Mouse (Mus musculus) heart, adult 18-20 months (tissue): Measurements from ENCODE around the gene Zfp429. TPM values are rescaled to one million over a fixed set of nuclear protein-coding genes. Genes with fewer than 3 reads are reported as not detected.
A peak's percentile ranks its signal among the peaks of the same experiment; 100 is the strongest.
"Not testable (repeated sequence)": the region's sequence is repeated elsewhere in the genome, so short reads cannot be mapped to it uniquely, and the experiment has no call there.

Experiments
- DNase-seq, 2 experiments: peaks; one replicate each; pipeline ENCODE4 v3.0.0; 2021 to 2022; ENCODE audit warnings: mixed read lengths in 1 of 2
- long read RNA-seq, 2 experiments: library from polyadenylated mRNA; stranded (forward); transcript quantifications; one replicate each; pipeline ENCODE4 v2.0.0; 2021
- total RNA-seq, 2 experiments: library from RNA; stranded (reverse); gene quantifications; 2 replicates each; pipeline ENCODE4 v1.2.3; 2021

Gene Zfp429
- total RNA-seq, result 1 to 10 TPM; 1.2 to 1.6 TPM
- long read RNA-seq, experiment 1, partial matches to known transcripts, result 0 of 1 reads
- long read RNA-seq, experiment 1, other reads (novel, unspliced or antisense), result 1 of 1 reads
- long read RNA-seq, experiment 2, result 0 reads

DNA sequence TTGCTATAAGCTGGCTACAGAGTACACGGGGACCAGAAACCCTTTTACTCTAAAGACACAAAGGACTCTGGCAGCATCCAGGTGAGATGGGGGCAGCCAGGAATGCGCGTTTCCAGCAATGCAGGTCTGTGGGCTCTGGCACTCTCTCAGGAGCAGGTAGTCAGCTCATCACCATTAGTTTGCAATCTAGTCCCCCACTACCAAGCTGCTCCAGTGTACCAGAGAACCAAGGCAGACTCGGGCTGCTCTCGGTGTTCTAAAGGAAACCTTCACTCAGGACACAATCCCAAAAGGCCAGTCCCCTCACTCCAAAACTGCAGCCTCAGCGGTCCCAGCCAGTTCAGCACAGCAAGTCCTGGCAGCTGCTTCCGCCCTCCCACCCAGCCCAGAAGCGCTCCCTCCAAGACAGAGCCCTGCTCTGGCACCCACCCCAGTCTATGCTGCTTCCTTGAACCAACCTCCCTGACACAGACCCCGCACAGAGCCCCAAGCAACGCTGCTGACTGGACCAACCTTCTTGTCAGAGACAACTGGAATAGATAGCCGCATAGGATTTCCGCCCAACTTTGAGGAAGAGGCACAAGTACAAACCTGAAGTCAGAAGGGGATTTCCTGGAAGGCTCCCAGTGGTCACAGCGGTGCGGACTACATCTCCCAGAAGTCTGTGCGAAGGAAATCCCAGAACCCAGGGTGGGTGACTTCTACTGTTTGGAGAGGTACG, at the start of gene Zfp429:
TSS of gene Zfp429 (minus strand) at position 637 of the 721 bp plus-strand sequence.
- DNase-seq, result peak; percentile 88

GRCm38 (mm10) chr13:67437095-67437494, 37.5 kb upstream of the Zfp429 start:
- DNase-seq, result not testable (repeated sequence)

GRCm38 (mm10) chr13:67428116-67428515, 28.5 kb upstream of the Zfp429 start:
- no peak for DNase-seq

- DNase-seq, result not testable (repeated sequence)
These were observed 26.1 kb upstream of the Zfp429 start for GRCm38 (mm10) chr13:67425699-67426098.

DNA sequence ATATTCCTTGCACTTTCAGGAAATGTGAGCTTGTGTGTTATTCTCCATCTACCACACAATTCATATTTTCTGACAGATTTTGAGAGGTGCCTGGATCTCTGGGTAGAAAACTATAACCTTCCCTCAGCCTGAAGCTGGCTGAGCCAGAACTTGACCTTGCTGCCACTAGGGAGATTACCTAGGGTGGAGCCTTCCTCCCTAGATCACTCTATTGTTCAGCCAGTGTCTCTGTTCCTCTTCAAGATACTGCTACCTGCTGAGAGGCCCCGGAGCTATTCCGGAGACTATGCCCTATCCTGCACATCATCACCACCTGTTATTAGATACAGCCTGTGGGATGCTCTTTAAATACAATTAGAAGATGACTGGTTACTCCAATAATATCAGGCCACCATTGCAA, 22.9 kb upstream of the Zfp429 start:
- DNase-seq, result not testable (repeated sequence)

- peak; percentile 28 to 48 for DNase-seq
These were observed 21.7 kb upstream of the Zfp429 start, which contains the start of gene Zfp459 for GRCm38 (mm10) chr13:67421207-67421857. Gene Zfp459, minus strand, starts transcription at chr13:67421418.

DNA sequence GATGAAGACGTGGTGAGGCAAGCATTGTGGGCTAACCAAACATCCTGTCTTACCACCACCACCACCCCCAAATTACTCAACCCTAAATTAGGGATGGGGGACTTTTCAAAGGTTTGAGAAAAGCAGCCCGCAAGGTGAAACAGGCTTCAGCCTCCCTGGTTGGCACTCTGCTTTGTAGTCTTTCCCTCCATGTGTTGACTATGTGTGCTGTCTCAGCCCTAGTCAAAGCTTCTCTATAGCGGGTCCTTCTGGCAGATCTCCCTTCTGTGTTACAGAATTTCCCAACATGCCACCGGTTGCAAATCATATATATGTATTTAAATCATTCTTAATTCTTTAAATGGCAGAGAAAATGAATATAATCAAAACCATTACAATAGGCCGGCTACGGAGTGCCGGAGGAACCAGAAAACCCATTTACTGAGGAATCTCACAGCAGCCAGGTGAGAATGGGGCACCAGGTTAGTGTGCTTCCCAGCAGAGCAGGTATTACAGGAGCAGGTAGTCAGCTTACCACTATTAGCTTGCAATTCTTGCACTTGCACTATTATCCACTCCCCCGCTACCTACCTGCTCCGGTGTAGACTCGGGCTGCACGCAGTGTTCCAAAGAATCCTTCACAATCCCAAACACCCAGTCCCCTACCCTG, 21.1 kb upstream of the Zfp429 start:
- no peak for DNase-seq

- DNase-seq, result no peak
These were observed 17.2 kb upstream of the Zfp429 start for GRCm38 (mm10) chr13:67416811-67417210.

DNA sequence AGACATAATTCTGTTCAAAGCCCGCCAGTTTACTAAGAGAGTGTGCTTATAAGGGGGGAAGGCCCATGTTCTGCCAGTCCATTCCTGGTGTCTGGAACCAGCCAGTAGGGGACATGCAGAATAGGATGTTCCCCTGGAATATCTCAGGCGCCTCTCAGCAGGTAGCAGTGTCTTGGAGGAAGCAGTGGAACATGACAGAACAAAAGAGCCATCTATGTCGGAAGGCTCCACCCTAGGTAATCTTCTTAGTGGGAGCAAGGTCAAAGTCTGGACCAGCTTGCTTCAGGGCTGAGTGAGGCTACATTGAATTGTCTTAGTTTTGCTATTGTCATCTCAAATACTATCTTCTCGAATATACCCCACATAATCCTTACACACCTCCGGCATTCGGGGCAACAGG, 16.1 kb upstream of the Zfp429 start:
- DNase-seq, result no peak

DNA sequence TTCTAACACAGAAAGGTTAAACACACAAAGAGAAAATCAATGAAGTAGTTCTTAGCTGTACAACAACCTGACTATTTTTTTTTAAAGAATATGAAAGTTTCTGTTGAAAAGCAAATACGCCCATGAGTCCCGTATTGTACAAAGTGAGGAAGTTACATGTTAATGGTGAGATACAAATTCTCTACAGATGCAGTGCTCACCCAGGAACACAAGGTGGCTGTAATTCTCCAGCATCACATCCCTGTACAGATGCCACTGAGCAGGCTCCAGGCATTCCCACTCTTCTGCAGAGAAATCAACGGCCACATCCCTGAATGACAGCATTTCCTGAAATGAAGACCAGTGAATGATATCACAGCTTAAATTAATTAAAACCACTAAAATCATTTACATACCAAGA, 14.0 kb upstream of the Zfp429 start:
- DNase-seq, result not testable (repeated sequence)

- not testable (repeated sequence) for DNase-seq
These were observed 23.4 kb downstream of the Zfp429 start for GRCm38 (mm10) chr13:67376255-67376654.

GRCm38 (mm10) chr13:67375050-67375911, 24.3 kb downstream of the Zfp429 start, which contains the start of the genes Gm28041 and Zfp456:
Gene Gm28041, minus strand, starts transcription at chr13:67375733.
Gene Zfp456, minus strand, starts transcription at chr13:67375810.
- peak; percentile 87 to 88 for DNase-seq

DNA sequence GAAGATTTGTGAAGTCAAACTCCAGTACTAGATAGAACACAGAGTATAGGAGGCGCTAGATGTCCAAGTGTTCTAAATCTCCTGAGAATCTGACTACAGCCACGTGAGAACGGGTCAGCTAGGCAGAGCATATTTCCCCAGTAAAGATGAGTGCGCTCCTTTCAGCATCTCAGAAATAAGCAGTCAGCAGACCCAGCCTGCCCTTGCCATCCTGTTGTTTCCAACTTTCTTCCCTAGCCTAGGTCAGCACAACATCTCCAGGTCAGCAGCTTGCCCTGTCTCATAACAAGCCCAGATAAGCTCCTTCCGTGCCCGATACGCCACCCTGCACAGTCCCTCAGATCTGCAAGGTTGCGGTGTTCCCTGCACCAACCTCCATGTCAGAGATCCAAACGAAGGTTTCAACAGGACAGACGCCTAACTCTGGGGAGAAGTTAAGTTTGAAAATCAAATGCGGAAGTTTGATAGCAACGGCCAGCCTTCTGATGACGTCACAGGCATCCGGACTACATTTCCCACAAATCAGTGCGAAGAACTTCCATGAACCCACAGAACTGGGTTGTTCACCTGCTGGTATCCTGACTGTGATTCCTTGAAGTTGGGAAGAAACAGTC, 39.4 kb downstream of the Zfp429 start, which contains the start of the genes Gm28044 and Zfp953:
TSS of gene Gm28044 (minus strand) at position 406 of the 614 bp plus-strand sequence.
TSS of gene Zfp953 (minus strand) at position 475 of the 614 bp plus-strand sequence.
- DNase-seq, result peak; percentile 94 to 98

DNA sequence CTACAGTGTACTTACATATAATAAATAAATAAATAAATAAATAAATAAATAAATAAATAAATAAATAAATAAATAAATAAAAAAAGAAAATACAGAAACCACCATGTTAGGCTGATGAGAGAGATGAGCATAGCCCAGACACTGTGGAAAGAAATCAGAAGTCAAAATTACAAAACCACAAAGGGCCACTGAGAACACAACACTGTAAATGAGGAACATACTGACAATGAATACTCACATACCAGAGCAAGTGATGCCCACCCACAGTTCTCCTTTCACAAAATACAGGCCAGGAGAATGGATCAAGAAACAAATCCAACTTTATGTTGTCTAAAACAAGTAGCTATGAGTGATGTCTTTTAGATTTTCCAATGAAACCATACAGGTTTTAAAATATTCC, 47.8 kb downstream of the Zfp429 start:
- no peak for DNase-seq

DNA sequence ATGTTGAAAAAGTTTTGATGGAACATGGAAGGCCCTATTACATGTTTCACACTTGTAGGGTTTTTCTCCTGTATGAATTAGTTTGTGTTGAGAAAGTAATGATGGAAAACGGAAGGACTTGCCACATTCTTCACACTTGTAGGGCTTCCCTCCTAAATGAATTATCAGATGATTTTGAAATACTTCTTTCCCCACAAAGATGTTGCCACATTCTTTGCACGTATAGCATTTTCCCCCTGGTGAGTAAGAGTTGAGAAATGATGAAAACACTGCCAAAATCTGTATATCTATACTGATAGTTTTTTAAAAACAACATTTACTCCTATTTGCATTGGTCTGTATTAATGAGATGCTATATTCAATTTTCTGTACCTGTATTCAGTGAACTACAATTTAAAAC, 56.2 kb downstream of the Zfp429 start:
- DNase-seq, result no peak

Other genes with a start within 250 kb of the Zfp429 start
- gene Rsl1, start 226.6 kb downstream of the Zfp429 start, total RNA-seq, result 1 to 10 TPM; 2.1 to 3.0 TPM
- under 1 TPM; 0.85 to 0.92 TPM for gene Zfp455, start 205.3 kb downstream of the Zfp429 start, total RNA-seq
- 1 to 10 TPM; 1.0 to 1.3 TPM for gene Zfp458, start 121.4 kb downstream of the Zfp429 start, total RNA-seq
- 1 to 10 TPM; 3.2 to 4.2 TPM for gene Zfp457, start 93.3 kb downstream of the Zfp429 start, total RNA-seq
- 1 to 10 TPM; 1.4 to 2.7 TPM for gene Zfp595, start 67.2 kb downstream of the Zfp429 start, total RNA-seq
- gene Gm28044, start 39.3 kb downstream of the Zfp429 start, total RNA-seq, result 1 to 10 TPM in 1 of 2 experiments, not detected in 1; 1.8 TPM
- 1 to 10 TPM in 1 of 2 experiments, under 1 TPM in 1; 0.72 to 1.1 TPM for gene Zfp953, start 39.2 kb downstream of the Zfp429 start, total RNA-seq
- 1 to 10 TPM; 1.9 TPM for gene Gm28041, start 24.1 kb downstream of the Zfp429 start, total RNA-seq
- under 1 TPM; 0.32 to 0.82 TPM for gene Zfp456, start 24.0 kb downstream of the Zfp429 start, total RNA-seq
- under 1 TPM; 0.42 to 0.57 TPM for gene Zfp459, start 21.6 kb upstream of the Zfp429 start, total RNA-seq
- gene Zfp874a, start 51.8 kb upstream of the Zfp429 start, total RNA-seq, result 1 to 10 TPM; 7.9 to 8.8 TPM
- 10 to 100 TPM; 14.9 to 17.5 TPM for gene Zfp874b, start 84.4 kb upstream of the Zfp429 start, total RNA-seq
- gene Zfp58, start 100.7 kb upstream of the Zfp429 start, total RNA-seq, result 1 to 10 TPM; 3.6 to 3.7 TPM
- gene Gm26965, start 126.3 kb upstream of the Zfp429 start, total RNA-seq, result not detected
- gene Zfp87, start 126.4 kb upstream of the Zfp429 start, total RNA-seq, result 1 to 10 TPM; 8.8 TPM
- gene Zfp748, start 154.0 kb upstream of the Zfp429 start, total RNA-seq, result 1 to 10 TPM; 3.0 to 4.8 TPM
- gene Zfp729b, start 209.9 kb upstream of the Zfp429 start, total RNA-seq, result 1 to 10 TPM; 3.5 to 3.7 TPM
- 1 to 10 TPM in 1 of 2 experiments, not detected in 1; 1.4 TPM for gene Gm49345, start 237.9 kb upstream of the Zfp429 start, total RNA-seq
- 1 to 10 TPM; 2.7 to 3.5 TPM for gene Zfp729a, start 238.0 kb upstream of the Zfp429 start, total RNA-seq